Mouse (Mus musculus): ENCODE measurements around the gene Olfr1316. TPM values are rescaled to one million over a fixed set of nuclear protein-coding genes. Genes with fewer than 3 reads are reported as not detected.

The Olfr1316 gene
- polyA plus RNA-seq (2012; rRNA removed), result not detected in 2 replicates
- not detected in 2 replicates for polyA plus RNA-seq (2014; fragmentation: Nextera tagmentation; extraction: Ambion mirVana)

- H3K4me1 ChIP-seq (replicated peaks; ENCODE audit: control insufficient read depth in 2 of 2, insufficient read depth in 2 of 2, low read length in 1 of 2), result no peaks in the 10 kb centered on the region
- no peak within 1 kb of the TSS for H3K4me2 ChIP-seq (ENCODE audit: low read depth)
- 69% methylated on average over 2 of the region's 2 CpGs for WGBS (ENCODE audit: insufficient replicate concordance)
- no peak for ATAC-seq (ENCODE audit: insufficient read depth)
- no peaks in the 10 kb centered on the region for H3K9me3 ChIP-seq (ENCODE audit: control insufficient read depth, low read length)
- no peak within 1 kb of the TSS for H3K4me3 ChIP-seq (ENCODE audit: insufficient read depth in 1 of 2, low read depth in 2 of 2, low read length in 2 of 2)
- no peak within 1 kb of the TSS for H3K27ac ChIP-seq
- no peak for TF ChIP-seq EP300 (IDR thresholded peaks at IDR 0.05; ENCODE audit: low read depth)
- TF ChIP-seq CTCF (IDR thresholded peaks at IDR 0.05; ENCODE audit: low read depth), result no peak
- no peaks in the 10 kb centered on the region for H3K27me3 ChIP-seq (ENCODE audit: control insufficient read depth, insufficient read depth, low read length)
- no peak within 1 kb of the TSS for H3K9ac ChIP-seq (replicated peaks)
- H3K36me3 ChIP-seq (replicated peaks; ENCODE audit: control insufficient read depth, insufficient read depth, low read depth), result no peaks in the 10 kb centered on the region
- no peak for DNase-seq (ENCODE audit: low read depth in 3 of 3, low spot score in 3 of 3)
These were observed at the start of gene Olfr1316 for GRCm38 (mm10) chr2:112134877-112135276. TSS of gene Olfr1316 (minus strand) at chr2:112134977.

- no peak for DNase-seq (ENCODE audit: low read depth in 3 of 3, low spot score in 3 of 3)
- H3K36me3 ChIP-seq (replicated peaks; ENCODE audit: control insufficient read depth, insufficient read depth, low read depth), result no peaks in the 10 kb centered on the region
These were observed 19.1 kb upstream of the Olfr1316 start, which contains the start of gene Olfr1318 for GRCm38 (mm10) chr2:112153898-112154297. TSS of gene Olfr1318 (plus strand) at chr2:112154198.

GRCm38 (mm10) chr2:112140029-112140428 is 5.3 kb upstream of the Olfr1316 start, which contains the start of gene Olfr1317:
TSS of gene Olfr1317 (plus strand) at chr2:112140329.
- DNase-seq (ENCODE audit: low read depth in 3 of 3, low spot score in 3 of 3), result no peak
- Histone ChIP-seq H3K4me2 (ENCODE audit: low read depth) (no peak within 1 kb of the TSS), H3K9ac (replicated peaks) (no peak within 1 kb of the TSS), H3K27me3 (ENCODE audit: control insufficient read depth, insufficient read depth, low read length) (no peaks in the 10 kb centered on the region), H3K4me1 (replicated peaks; ENCODE audit: control insufficient read depth in 2 of 2, insufficient read depth in 2 of 2, low read length in 1 of 2) (no peaks in the 10 kb centered on the region), H3K9me3 (ENCODE audit: control insufficient read depth, low read length) (no peaks in the 10 kb centered on the region), H3K27ac (no peak within 1 kb of the TSS), H3K4me3 (ENCODE audit: insufficient read depth in 1 of 2, low read depth in 2 of 2, low read length in 2 of 2) (no peak within 1 kb of the TSS), H3K36me3 (replicated peaks; ENCODE audit: control insufficient read depth, insufficient read depth, low read depth) (no peaks in the 10 kb centered on the region)
- no peak for TF ChIP-seq EP300 (IDR thresholded peaks at IDR 0.05; ENCODE audit: low read depth)
- no peak for TF ChIP-seq CTCF (IDR thresholded peaks at IDR 0.05; ENCODE audit: low read depth)
- no peak for ATAC-seq (ENCODE audit: insufficient read depth)
- WGBS (ENCODE audit: insufficient replicate concordance), result 42% methylated on average over 2 of the region's 2 CpGs

More at GRCm38 (mm10) chr2:112153898-112154297, 19.1 kb upstream of the Olfr1316 start, which contains the start of gene Olfr1318:
- Histone ChIP-seq H3K4me2 (ENCODE audit: low read depth) (no peak within 1 kb of the TSS), H3K27me3 (ENCODE audit: control insufficient read depth, insufficient read depth, low read length) (no peaks in the 10 kb centered on the region), H3K9ac (replicated peaks) (no peak within 1 kb of the TSS), H3K4me3 (ENCODE audit: insufficient read depth in 1 of 2, low read depth in 2 of 2, low read length in 2 of 2) (no peak within 1 kb of the TSS), H3K27ac (no peak within 1 kb of the TSS), H3K4me1 (replicated peaks; ENCODE audit: control insufficient read depth in 2 of 2, insufficient read depth in 2 of 2, low read length in 1 of 2) (no peaks in the 10 kb centered on the region), H3K9me3 (ENCODE audit: control insufficient read depth, low read length) (no peaks in the 10 kb centered on the region)
- no peak for ATAC-seq (ENCODE audit: insufficient read depth)
- TF ChIP-seq CTCF (IDR thresholded peaks at IDR 0.05; ENCODE audit: low read depth) (no peak), EP300 (IDR thresholded peaks at IDR 0.05; ENCODE audit: low read depth) (no peak)

GRCm38 (mm10) chr2:112115340-112115739 is 19.4 kb downstream of the Olfr1316 start, which contains the start of gene Olfr1315-ps1:
TSS of gene Olfr1315-ps1 (minus strand) at chr2:112115440.
- ATAC-seq (ENCODE audit: insufficient read depth) (no peak), DNase-seq (ENCODE audit: low read depth in 3 of 3, low spot score in 3 of 3) (no peak)
- Histone ChIP-seq H3K9ac (replicated peaks) (no peak within 1 kb of the TSS), H3K4me1 (replicated peaks; ENCODE audit: control insufficient read depth in 2 of 2, insufficient read depth in 2 of 2, low read length in 1 of 2) (no peaks in the 10 kb centered on the region), H3K27ac (no peak within 1 kb of the TSS), H3K27me3 (ENCODE audit: control insufficient read depth, insufficient read depth, low read length) (no peaks in the 10 kb centered on the region), H3K36me3 (replicated peaks; ENCODE audit: control insufficient read depth, insufficient read depth, low read depth) (no peaks in the 10 kb centered on the region), H3K4me3 (ENCODE audit: insufficient read depth in 1 of 2, low read depth in 2 of 2, low read length in 2 of 2) (no peak within 1 kb of the TSS), H3K4me2 (ENCODE audit: low read depth) (no peak within 1 kb of the TSS), H3K9me3 (ENCODE audit: control insufficient read depth, low read length) (no peaks in the 10 kb centered on the region)
- TF ChIP-seq CTCF (IDR thresholded peaks at IDR 0.05; ENCODE audit: low read depth), result no peak
- 29% methylated on average over 1 of the region's 1 CpGs for WGBS (ENCODE audit: insufficient replicate concordance)

- DNase-seq (ENCODE audit: low read depth in 3 of 3, low spot score in 3 of 3) (no peak), ATAC-seq (ENCODE audit: insufficient read depth) (no peak)
- H3K4me3 ChIP-seq (ENCODE audit: insufficient read depth in 1 of 2, low read depth in 2 of 2, low read length in 2 of 2), result no peak within 1 kb of the TSS
- H3K36me3 ChIP-seq (replicated peaks; ENCODE audit: control insufficient read depth, insufficient read depth, low read depth), result no peaks in the 10 kb centered on the region
- no peaks in the 10 kb centered on the region for H3K4me1 ChIP-seq (replicated peaks; ENCODE audit: control insufficient read depth in 2 of 2, insufficient read depth in 2 of 2, low read length in 1 of 2)
- H3K9me3 ChIP-seq (ENCODE audit: control insufficient read depth, low read length), result no peaks in the 10 kb centered on the region
- H3K27ac ChIP-seq, result no peak within 1 kb of the TSS
- no peak for TF ChIP-seq CTCF (IDR thresholded peaks at IDR 0.05; ENCODE audit: low read depth)
- TF ChIP-seq EP300 (IDR thresholded peaks at IDR 0.05; ENCODE audit: low read depth), result no peak
- no peaks in the 10 kb centered on the region for H3K27me3 ChIP-seq (ENCODE audit: control insufficient read depth, insufficient read depth, low read length)
- H3K4me2 ChIP-seq (ENCODE audit: low read depth), result no peak within 1 kb of the TSS
- no peak within 1 kb of the TSS for H3K9ac ChIP-seq (replicated peaks)
These were observed 38.1 kb downstream of the Olfr1316 start, which contains the start of gene Olfr1314 for GRCm38 (mm10) chr2:112096681-112097080. TSS of gene Olfr1314 (minus strand) at chr2:112096781.

Measured in liver, embryonic 14.5 days (tissue).